Mouse (Mus musculus) cerebellum, postnatal 4 days (tissue): ENCODE measurements around the gene Ttll9.

ENCODE experiments used
- DNase-seq, 2 experiments: peaks; one replicate each; pipeline ENCODE4 v3.0.0; 2022; ENCODE audit warnings: low spot score in 2 of 2, mixed read lengths in 1 of 2

Ttll9 gene

GRCm38 (mm10) chr2:152941776-152942175, 20.5 kb upstream of the Ttll9 start:
- no peak for DNase-seq

- no peak for DNase-seq
Observed at GRCm38 (mm10) chr2:152942898-152943515, 19.3 kb upstream of the Ttll9 start.

- DNase-seq = no peak
Observed at GRCm38 (mm10) chr2:152943568-152943967, 18.7 kb upstream of the Ttll9 start.

GRCm38 (mm10) chr2:152944013-152944412, 18.3 kb upstream of the Ttll9 start:
- no peak for DNase-seq

- no peak for DNase-seq
Observed at GRCm38 (mm10) chr2:152947098-152947497, 15.2 kb upstream of the Ttll9 start.

- no peak for DNase-seq
Observed at GRCm38 (mm10) chr2:152948438-152949020, 13.8 kb upstream of the Ttll9 start.

- no peak for DNase-seq
Observed at GRCm38 (mm10) chr2:152950358-152951064, 11.8 kb upstream of the Ttll9 start.

GRCm38 (mm10) chr2:152951065-152951849, 11.0 kb upstream of the Ttll9 start, which contains the start of gene Dusp15:
Dusp15 (minus strand) TSS chr2:152951698.
- DNase-seq = peak in 1 of 2 experiments; percentile 56

GRCm38 (mm10) chr2:152951850-152952720, 10.2 kb upstream of the Ttll9 start:
- no peak for DNase-seq

- no peak for DNase-seq
Observed at GRCm38 (mm10) chr2:152958116-152958515, 4.2 kb upstream of the Ttll9 start.

GRCm38 (mm10) chr2:152965555-152965954, 3.3 kb downstream of the Ttll9 start:
- no peak for DNase-seq

- DNase-seq = no peak
Observed at GRCm38 (mm10) chr2:152976991-152977390, 14.7 kb downstream of the Ttll9 start.

- DNase-seq = no peak
Observed at GRCm38 (mm10) chr2:152985582-152985981, 23.3 kb downstream of the Ttll9 start.

- no peak for DNase-seq
Observed at GRCm38 (mm10) chr2:152991529-152991928, 29.2 kb downstream of the Ttll9 start.

- DNase-seq = no peak
Observed at GRCm38 (mm10) chr2:152997046-152997445, 34.8 kb downstream of the Ttll9 start.

GRCm38 (mm10) chr2:153002492-153003248, 40.4 kb downstream of the Ttll9 start:
- no peak for DNase-seq

- no peak for DNase-seq
Observed at GRCm38 (mm10) chr2:153003681-153004338, 41.5 kb downstream of the Ttll9 start.

GRCm38 (mm10) chr2:153005981-153006380, 43.7 kb downstream of the Ttll9 start:
- DNase-seq = no peak

GRCm38 (mm10) chr2:153009192-153009973, 47.1 kb downstream of the Ttll9 start:
- no peak for DNase-seq
